Mouse (Mus musculus) hindbrain, embryonic 15.5 days (tissue): Measurements from ENCODE around the gene Aqp1. TPM values are rescaled to one million over a fixed set of nuclear protein-coding genes. Genes with fewer than 3 reads are reported as not detected.

Source experiments
- ATAC-seq: fragments of 200-750 bp; cut with Nextera tagmentation; 2 replicates; pipeline ENCODE4 v1.8.0; 2017; ENCODE audit warnings: low read depth, moderate number of reproducible peaks, moderate TSS enrichment; ENCODE audit not compliant: low FRiP score
- H3K27ac ChIP-seq: fragments of 300-500 bp; sonication (generic); replicated peaks from 2 replicates; pipeline ENCODE4 v1.5.1; 2015; ENCODE audit warnings: mild to moderate bottlenecking, inconsistent platforms
- H3K27me3 ChIP-seq: fragments of 300-500 bp; sonication (generic); 2 replicates; pipeline ENCODE4 v1.6.1; 2015; ENCODE audit warnings: control low read depth, inconsistent platforms
- H3K36me3 ChIP-seq: fragments of 300-500 bp; sonication (generic); 2 replicates; pipeline ENCODE4 v1.6.1; 2015; ENCODE audit warnings: control low read depth, inconsistent platforms
- H3K4me1 ChIP-seq: fragments of 300-500 bp; sonication (generic); replicated peaks from 2 replicates; pipeline ENCODE4 v1.6.1; 2015; ENCODE audit warnings: control low read depth, inconsistent platforms
- H3K4me2 ChIP-seq: fragments of 300-500 bp; sonication (generic); 2 replicates; pipeline ENCODE4 v1.6.1; 2015; ENCODE audit warnings: moderate library complexity, mild to moderate bottlenecking, inconsistent platforms
- H3K4me3 ChIP-seq: fragments of 300-500 bp; sonication (generic); 2 replicates; pipeline ENCODE4 v1.5.1; 2015; ENCODE audit warnings: mild to moderate bottlenecking, inconsistent platforms
- H3K9ac ChIP-seq: fragments of 300-500 bp; sonication (generic); 2 replicates; pipeline ENCODE4 v1.6.1; 2015; ENCODE audit warnings: inconsistent platforms
- H3K9me3 ChIP-seq: fragments of 300-500 bp; sonication (generic); 2 replicates; pipeline ENCODE4 v1.6.1; 2016; ENCODE audit warnings: control low read depth, inconsistent platforms
- WGBS: fragments of 180-500 bp; shearing (Covaris S2); methylation state at CpG from one replicate; pipeline ENCODE4 v1.1.7; 2015; 5-methylcytosine and 5-hydroxymethylcytosine counted together
- polyA plus RNA-seq: library from polyadenylated mRNA; unstranded; fragments of >200 nt; fragmentation: Nextera tagmentation; extraction: Ambion mirVana; gene quantifications from 2 replicates; pipeline ENCODE4 v1.2.1, GENCODE M21; 2015

The Aqp1 gene
- polyA plus RNA-seq, 1 experiment from 2014 or later: 21.7 TPM

GRCm38 (mm10) chr6:55350383-55350952, 14.2 kb downstream of the Aqp1 start:
- no peak overlapping the region for H3K27ac ChIP-seq
- no peak overlapping the region for H3K9ac ChIP-seq
- H3K36me3 ChIP-seq: no peaks in the 10 kb centered on the region
- H3K4me2 ChIP-seq: no peak overlapping the region
- no peaks in the 10 kb centered on the region for H3K27me3 ChIP-seq
- no peaks in the 10 kb centered on the region for H3K9me3 ChIP-seq
- ATAC-seq: no peak
- H3K4me3 ChIP-seq: no peak overlapping the region
- no peaks in the 10 kb centered on the region for H3K4me1 ChIP-seq
- 95% methylated on average over 6 of the region's 6 CpGs for WGBS

GRCm38 (mm10) chr6:55351712-55352111, 15.5 kb downstream of the Aqp1 start:
- no peak overlapping the region for H3K4me2 ChIP-seq
- no peak overlapping the region for H3K4me3 ChIP-seq
- no peak overlapping the region for H3K9ac ChIP-seq
- H3K27ac ChIP-seq: no peak overlapping the region
- H3K27me3 ChIP-seq: no peaks in the 10 kb centered on the region
- H3K36me3 ChIP-seq: no peaks in the 10 kb centered on the region
- 74% methylated on average over 7 of the region's 7 CpGs for WGBS
- H3K4me1 ChIP-seq: no peaks in the 10 kb centered on the region
- H3K9me3 ChIP-seq: no peaks in the 10 kb centered on the region
- ATAC-seq: no peak

- 82% methylated on average over 12 of the region's 12 CpGs for WGBS
- no peak for ATAC-seq
Measured at GRCm38 (mm10) chr6:55353711-55354445, 17.6 kb downstream of the Aqp1 start.

GRCm38 (mm10) chr6:55354456-55355117, 18.4 kb downstream of the Aqp1 start:
- ATAC-seq: no peak
- no peaks in the 10 kb centered on the region for H3K9me3 ChIP-seq
- no peak overlapping the region for H3K4me3 ChIP-seq
- no peaks in the 10 kb centered on the region for H3K27me3 ChIP-seq
- 77% methylated on average over 4 of the region's 4 CpGs for WGBS
- H3K27ac ChIP-seq: no peak overlapping the region
- H3K9ac ChIP-seq: no peak overlapping the region
- 0 out of 2 replicates have a peak, but pooled peaks cover 4% of the 10 kb centered on the region for H3K4me1 ChIP-seq
- no peak overlapping the region for H3K4me2 ChIP-seq
- no peaks in the 10 kb centered on the region for H3K36me3 ChIP-seq

More at GRCm38 (mm10) chr6:55353711-55354445, 17.6 kb downstream of the Aqp1 start:
- H3K36me3 ChIP-seq: no peaks in the 10 kb centered on the region
- no peak overlapping the region for H3K27ac ChIP-seq
- 0 out of 2 replicates have a peak, but pooled peaks cover 4% of the 10 kb centered on the region for H3K4me1 ChIP-seq
- no peak overlapping the region for H3K9ac ChIP-seq
- no peak overlapping the region for H3K4me3 ChIP-seq
- no peak overlapping the region for H3K4me2 ChIP-seq
- no peaks in the 10 kb centered on the region for H3K27me3 ChIP-seq
- H3K9me3 ChIP-seq: no peaks in the 10 kb centered on the region

- H3K27ac ChIP-seq: no peak overlapping the region
- 0 out of 2 replicates have a peak, but pooled peaks cover 4% of the 10 kb centered on the region for H3K4me1 ChIP-seq
- H3K27me3 ChIP-seq: no peaks in the 10 kb centered on the region
- H3K4me2 ChIP-seq: no peak overlapping the region
- no peak for ATAC-seq
- no peak overlapping the region for H3K9ac ChIP-seq
- H3K9me3 ChIP-seq: no peaks in the 10 kb centered on the region
- no peak overlapping the region for H3K4me3 ChIP-seq
- no peaks in the 10 kb centered on the region for H3K36me3 ChIP-seq
- 88% methylated on average over 7 of the region's 7 CpGs for WGBS
Measured at GRCm38 (mm10) chr6:55355575-55355974, 19.3 kb downstream of the Aqp1 start.

- 65% methylated on average over 5 of the region's 5 CpGs for WGBS
- H3K9ac ChIP-seq: no peak overlapping the region
- H3K4me2 ChIP-seq: no peak overlapping the region
- H3K9me3 ChIP-seq: no peaks in the 10 kb centered on the region
- H3K4me3 ChIP-seq: no peak overlapping the region
- no peak for ATAC-seq
- no peak overlapping the region for H3K27ac ChIP-seq
- H3K36me3 ChIP-seq: no peaks in the 10 kb centered on the region
- H3K4me1 ChIP-seq: 0 out of 2 replicates have a peak, but pooled peaks cover 4% of the 10 kb centered on the region
- no peaks in the 10 kb centered on the region for H3K27me3 ChIP-seq
Measured at GRCm38 (mm10) chr6:55356017-55356703, 19.9 kb downstream of the Aqp1 start.

- Histone ChIP-seq H3K27me3 (no peaks in the 10 kb centered on the region), H3K36me3 (no peaks in the 10 kb centered on the region), H3K4me3 (no peak overlapping the region), H3K4me1 (0 out of 2 replicates have a peak, but pooled peaks cover 4% of the 10 kb centered on the region), H3K27ac (no peak overlapping the region), H3K4me2 (no peak overlapping the region), H3K9me3 (no peaks in the 10 kb centered on the region), H3K9ac (no peak overlapping the region)
- ATAC-seq: no peak
- WGBS: 51% methylated on average over 5 of the region's 5 CpGs
Measured at GRCm38 (mm10) chr6:55356976-55357635, 20.9 kb downstream of the Aqp1 start.

- 0 out of 2 replicates have a peak, but pooled peaks cover 4% of the 10 kb centered on the region for H3K4me1 ChIP-seq
- 36% methylated on average over 6 of the region's 6 CpGs for WGBS
- no peak overlapping the region for H3K27ac ChIP-seq
- H3K4me2 ChIP-seq: no peak overlapping the region
- ATAC-seq: no peak
- no peaks in the 10 kb centered on the region for H3K36me3 ChIP-seq
- no peak overlapping the region for H3K9ac ChIP-seq
- no peaks in the 10 kb centered on the region for H3K9me3 ChIP-seq
- no peak overlapping the region for H3K4me3 ChIP-seq
- no peaks in the 10 kb centered on the region for H3K27me3 ChIP-seq
Measured at GRCm38 (mm10) chr6:55357636-55358031, 21.4 kb downstream of the Aqp1 start.

- Histone ChIP-seq H3K27ac (no peak overlapping the region), H3K27me3 (no peaks in the 10 kb centered on the region), H3K4me1 (0 out of 2 replicates have a peak, but pooled peaks cover 4% of the 10 kb centered on the region), H3K36me3 (no peaks in the 10 kb centered on the region), H3K9me3 (no peaks in the 10 kb centered on the region), H3K4me2 (no peak overlapping the region), H3K4me3 (no peak overlapping the region), H3K9ac (no peak overlapping the region)
- 28% methylated on average over 2 of the region's 2 CpGs for WGBS
- no peak for ATAC-seq
Measured at GRCm38 (mm10) chr6:55358731-55359143, 22.5 kb downstream of the Aqp1 start.

- H3K36me3 ChIP-seq: no peaks in the 10 kb centered on the region
- H3K4me1 ChIP-seq: 0 out of 2 replicates have a peak, but pooled peaks cover under 1% of the 10 kb centered on the region
- H3K9ac ChIP-seq: no peak overlapping the region
- H3K4me2 ChIP-seq: no peak overlapping the region
- H3K4me3 ChIP-seq: no peak overlapping the region
- no peak overlapping the region for H3K27ac ChIP-seq
- 83% methylated on average over 1 of the region's 1 CpGs for WGBS
- no peak for ATAC-seq
- H3K27me3 ChIP-seq: no peaks in the 10 kb centered on the region
- H3K9me3 ChIP-seq: no peaks in the 10 kb centered on the region
Measured at GRCm38 (mm10) chr6:55362663-55363062, 26.4 kb downstream of the Aqp1 start.

GRCm38 (mm10) chr6:55367126-55367525, 30.9 kb downstream of the Aqp1 start:
- no peak overlapping the region for H3K4me2 ChIP-seq
- H3K9ac ChIP-seq: no peak overlapping the region
- H3K27ac ChIP-seq: no peak overlapping the region
- no peaks in the 10 kb centered on the region for H3K9me3 ChIP-seq
- no peaks in the 10 kb centered on the region for H3K27me3 ChIP-seq
- no peak overlapping the region for H3K4me3 ChIP-seq
- no peaks in the 10 kb centered on the region for H3K36me3 ChIP-seq
- no peaks in the 10 kb centered on the region for H3K4me1 ChIP-seq
- no peak for ATAC-seq
